In the genomic region with DNA sequence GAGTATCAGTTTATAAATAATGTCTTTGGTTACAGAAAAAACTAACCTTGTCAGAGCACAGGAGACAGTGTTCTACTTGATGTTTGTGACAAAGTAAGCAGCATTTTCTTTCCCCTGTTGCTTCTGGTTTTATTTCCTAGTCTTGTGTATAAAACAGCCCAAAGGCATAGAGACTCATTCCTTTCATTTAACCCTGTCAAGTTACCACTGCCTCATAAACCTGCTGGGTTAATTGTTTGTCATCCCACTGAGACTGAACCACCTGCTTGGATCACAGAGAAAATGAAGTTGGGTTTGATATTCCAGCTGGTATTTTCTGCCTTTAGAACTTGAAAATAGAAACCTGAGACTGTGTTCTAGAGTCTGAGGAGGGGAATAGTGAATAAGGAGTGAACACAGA, we compare ENCODE assay signal across 21 mouse cellular contexts.
A peak's percentile ranks its signal among the peaks of the same experiment; 100 is the strongest.
DNase-seq lines count a peak whose midpoint lies in the region; ATAC-seq and TF ChIP-seq lines count a peak whose summit lies in the region.
"Had no signal": no experiment of that assay in that cellular context is flagged by ENCODE, and none has a peak within 500 bp of the region (broad histone marks: within the 10 kb centered on the region; RNA-seq: fewer than 3 reads in every experiment).

No protein-coding gene starts in this region.

- H3K4me2 ChIP-seq in kidney, embryonic 15.5 days = no peak overlapping the region
- no peak overlapping the region for H3K4me2 ChIP-seq in kidney, postnatal 0 days (ENCODE audit: low read length)
- H3K4me2 ChIP-seq: embryonic facial prominence, embryonic 13.5 days; embryonic facial prominence, embryonic 15.5 days; forebrain, embryonic 12.5 days had no signal

- TF ChIP-seq CTCF in kidney, postnatal 0 days (IDR thresholded peaks at IDR 0.05; ENCODE audit: low read depth) = no peak

- no peaks in the 10 kb centered on the region for H3K27me3 ChIP-seq in kidney, embryonic 15.5 days
- no peaks in the 10 kb centered on the region for H3K27me3 ChIP-seq in kidney, postnatal 0 days (ENCODE audit: insufficient read depth, low read length)
- H3K27me3 ChIP-seq: embryonic facial prominence, embryonic 13.5 days; embryonic facial prominence, embryonic 15.5 days; forebrain, embryonic 12.5 days had no signal

- H3K9me3 ChIP-seq in kidney, embryonic 15.5 days (replicated peaks) = no peaks in the 10 kb centered on the region
- no peaks in the 10 kb centered on the region for H3K9me3 ChIP-seq in kidney, postnatal 0 days (replicated peaks; ENCODE audit: low read length)
- H3K9me3 ChIP-seq: embryonic facial prominence, embryonic 13.5 days; embryonic facial prominence, embryonic 15.5 days; forebrain, embryonic 10.5 days; forebrain, embryonic 12.5 days had no signal

- H3K27ac ChIP-seq in kidney, embryonic 15.5 days = no peak overlapping the region
- no peak overlapping the region for H3K27ac ChIP-seq in kidney, postnatal 0 days
- H3K27ac ChIP-seq: embryonic facial prominence, embryonic 13.5 days; embryonic facial prominence, embryonic 15.5 days; forebrain, embryonic 10.5 days; forebrain, embryonic 12.5 days had no signal

- peak; percentile 40; the same call in 1 of the 2 replicates for ATAC-seq in kidney, embryonic 15.5 days (replicated peaks; ENCODE audit: low FRiP score)
- ATAC-seq in kidney, postnatal 0 days (replicated peaks; ENCODE audit: low FRiP score, low read depth) = no peak
- ATAC-seq: forebrain, embryonic 14.5 days; forebrain, embryonic 16.5 days had no signal

- DNase-seq in kidney, postnatal 10 days = no peak
- peak; percentile 46 for DNase-seq in kidney, postnatal 0 days (ENCODE audit: low spot score)
- DNase-seq in kidney, adult 11 months = no peak
- DNase-seq: adrenal gland, adult 2 months; adrenal gland, postnatal 10 days; adrenal gland, postnatal 25 days; cerebellum, adult 11 months; cerebellum, adult 18-20 months; cerebellum, adult 8-10 months; cerebellum, adult 9-11 months; cerebellum, postnatal 14 days; cerebellum, postnatal 36 days; embryo, embryonic 11 days had no signal

- no peaks in the 10 kb centered on the region for H3K36me3 ChIP-seq in kidney, embryonic 15.5 days
- no peaks in the 10 kb centered on the region for H3K36me3 ChIP-seq in kidney, postnatal 0 days (ENCODE audit: insufficient read depth, low read length)
- H3K36me3 ChIP-seq: embryonic facial prominence, embryonic 13.5 days; embryonic facial prominence, embryonic 15.5 days; forebrain, embryonic 10.5 days; forebrain, embryonic 12.5 days had no signal

- no peak overlapping the region for H3K9ac ChIP-seq in kidney, embryonic 15.5 days
- H3K9ac ChIP-seq in kidney, postnatal 0 days (ENCODE audit: low read depth, low read length) = no peak overlapping the region
- H3K9ac ChIP-seq: embryonic facial prominence, embryonic 13.5 days; embryonic facial prominence, embryonic 15.5 days; forebrain, embryonic 12.5 days had no signal

- H3K4me3 ChIP-seq in kidney, embryonic 15.5 days (replicated peaks) = no peak overlapping the region
- H3K4me3 ChIP-seq in kidney, postnatal 0 days (replicated peaks; ENCODE audit: low read depth, low read length) = no peak overlapping the region
- H3K4me3 ChIP-seq: embryonic facial prominence, embryonic 13.5 days; embryonic facial prominence, embryonic 15.5 days; erythroblast, embryonic 14.5 days; forebrain, embryonic 10.5 days; forebrain, embryonic 12.5 days had no signal

- H3K4me1 ChIP-seq in kidney, embryonic 15.5 days = 0 out of 2 replicates have a peak, but pooled peaks cover 10% of the 10 kb centered on the region
- no peaks in the 10 kb centered on the region for H3K4me1 ChIP-seq in kidney, postnatal 0 days (replicated peaks; ENCODE audit: insufficient read depth, low read length)
- H3K4me1 ChIP-seq: embryonic facial prominence, embryonic 15.5 days had no signal
